Mouse (Mus musculus) ES-Bruce4 (cell line): ENCODE measurements around the gene Mcoln3.

Source experiments
- CTCF ChIP-seq: IDR thresholded peaks from one replicate; pipeline ENCODE4 v1.8.1; 2011; ENCODE audit warnings: low read depth, low read length
- EP300 ChIP-seq: IDR thresholded peaks from 2 replicates; pipeline ENCODE4 v1.6.1; 2011; ENCODE audit warnings: low read depth, low read length; ENCODE audit not compliant: insufficient read depth

DNA sequence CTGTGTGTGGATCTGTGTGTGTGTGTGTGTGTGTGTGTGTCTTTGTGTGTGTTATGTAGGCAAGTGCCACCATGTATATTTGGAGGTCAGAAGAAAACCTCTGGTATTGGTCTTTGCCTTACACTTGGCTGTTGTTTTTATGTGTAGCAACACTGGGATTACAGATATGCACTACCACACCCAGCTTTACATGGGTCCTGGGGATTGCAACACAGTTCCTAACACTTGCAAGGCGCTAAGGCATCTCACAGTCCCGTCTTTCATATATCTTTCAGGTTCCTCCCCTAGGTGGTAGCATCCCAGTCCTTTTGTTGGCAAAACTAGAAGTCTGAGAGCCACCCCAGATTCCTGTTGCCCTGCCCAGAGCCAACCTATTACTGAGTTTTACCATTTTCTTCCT is 8.3 kb upstream of the Mcoln3 start:
- TF ChIP-seq EP300 (no peak), CTCF (no peak)
